In genomic region chr7:16015384-16015783, GRCm38 (mm10) we compare ENCODE assay signal across 21 mouse cellular contexts. TPM values are rescaled to one million over a fixed set of nuclear protein-coding genes. Genes with fewer than 3 reads are reported as not detected.
DNase-seq lines count a peak whose midpoint lies in the region; ATAC-seq and TF ChIP-seq lines count a peak whose summit lies in the region.
"Had no signal": no experiment of that assay in that cellular context is flagged by ENCODE, and none has a peak within 500 bp of the region (broad histone marks: within the 10 kb centered on the region; RNA-seq: fewer than 3 reads in every experiment).

No protein-coding gene starts in this region.

- no peaks in the 10 kb centered on the region for H3K9me3 ChIP-seq in heart, embryonic 15.5 days (replicated peaks)
- H3K9me3 ChIP-seq: embryonic facial prominence, embryonic 13.5 days; forebrain, embryonic 15.5 days; limb, embryonic 10.5 days; liver, embryonic 13.5 days; lung, embryonic 15.5 days had no signal

- ATAC-seq in heart, embryonic 15.5 days (replicated peaks; ENCODE audit: insufficient number of reproducible peaks, insufficient read depth, low FRiP score, low read depth), result no peak
- no peak for ATAC-seq in activated CD4-positive, CD25-positive, alpha-beta regulatory T cell, adult 4 months
- ATAC-seq: forebrain, embryonic 15.5 days had no signal

- TF ChIP-seq CTCF in layer of hippocampus, adult 2 months (conservative IDR thresholded peaks at IDR 0.05), result no peak
- TF ChIP-seq CTCF in bone marrow, adult 2 months (IDR thresholded peaks at IDR 0.05; ENCODE audit: control insufficient read depth, insufficient read depth, low read length), result no peak

- H3K36me3 ChIP-seq in heart, embryonic 15.5 days, result no peaks in the 10 kb centered on the region
- H3K36me3 ChIP-seq: forebrain, embryonic 15.5 days had no signal

- H3K27me3 ChIP-seq in heart, embryonic 15.5 days, result no peaks in the 10 kb centered on the region
- H3K27me3 ChIP-seq: embryonic facial prominence, embryonic 13.5 days; forebrain, embryonic 15.5 days; liver, embryonic 13.5 days; lung, embryonic 15.5 days had no signal

- H3K4me3 ChIP-seq in heart, embryonic 15.5 days, result no peak overlapping the region
- no peak overlapping the region for H3K4me3 ChIP-seq in layer of hippocampus, adult 2 months
- H3K4me3 ChIP-seq in bone marrow, adult 2 months (replicated peaks; ENCODE audit: control insufficient read depth, low read depth, low read length), result no peak overlapping the region
- H3K4me3 ChIP-seq: embryonic facial prominence, embryonic 13.5 days; forebrain, embryonic 15.5 days; left cerebral cortex, adult 2 months; limb, embryonic 10.5 days; liver, embryonic 13.5 days; lung, embryonic 15.5 days had no signal

- peak overlapping the region; percentile 56 for H3K27ac ChIP-seq in heart, embryonic 15.5 days
- H3K27ac ChIP-seq in layer of hippocampus, adult 2 months, result 0 out of 2 replicates have a peak overlapping the region, but pooled peaks have one; percentile 20
- peak overlapping the region; percentile 16 for H3K27ac ChIP-seq in bone marrow, adult 2 months (ENCODE audit: control insufficient read depth, insufficient read depth, low read depth, low read length, poor library complexity)
- H3K27ac ChIP-seq: embryonic facial prominence, embryonic 13.5 days; forebrain, embryonic 15.5 days; hindbrain, embryonic 14.5 days; left cerebral cortex, adult 2 months; limb, embryonic 10.5 days; liver, embryonic 13.5 days; lung, embryonic 15.5 days; stomach, postnatal 0 days had no signal

- TF ChIP-seq POLR2A in bone marrow, adult 2 months (IDR thresholded peaks at IDR 0.05; ENCODE audit: borderline replicate concordance, control insufficient read depth, low read depth, low read length), result no peak

- WGBS in heart, embryonic 15.5 days, result 80% methylated on average over 5 of the region's 5 CpGs
- WGBS in bone marrow, adult 2 months, result 41% methylated on average over 5 of the region's 5 CpGs

- H3K9ac ChIP-seq in heart, embryonic 15.5 days, result no peak overlapping the region
- H3K9ac ChIP-seq: embryonic facial prominence, embryonic 13.5 days; forebrain, embryonic 15.5 days; hindbrain, embryonic 14.5 days; liver, embryonic 13.5 days; lung, embryonic 15.5 days had no signal

- H3K4me2 ChIP-seq in heart, embryonic 15.5 days, result no peak overlapping the region
- H3K4me2 ChIP-seq: embryonic facial prominence, embryonic 13.5 days; forebrain, embryonic 15.5 days; hindbrain, embryonic 14.5 days; liver, embryonic 13.5 days; lung, embryonic 15.5 days had no signal

- peaks cover 48% of the 10 kb centered on the region for H3K4me1 ChIP-seq in heart, embryonic 15.5 days (replicated peaks)
- peaks cover 25% of the 10 kb centered on the region for H3K4me1 ChIP-seq in bone marrow, adult 2 months (ENCODE audit: control insufficient read depth, insufficient read depth, low read length)
- H3K4me1 ChIP-seq: forebrain, embryonic 15.5 days had no signal

- DNase-seq in adrenal gland, postnatal 14 days, result peak; percentile 30
- DNase-seq in adrenal gland, adult 8-10 months, result no peak
- DNase-seq in heart, postnatal 25 days (ENCODE audit: low spot score), result no peak
- DNase-seq in layer of hippocampus, adult 2 months (ENCODE audit: low spot score in 2 of 2), result no peak
- no peak for DNase-seq in layer of hippocampus, postnatal 10 days (ENCODE audit: low spot score in 2 of 2)
- DNase-seq: gastrocnemius, postnatal 36 days; liver, embryonic 13.5 days; lung, postnatal 4 days; right cerebral cortex, postnatal 25 days; thymus, postnatal 14 days had no signal

- intact Hi-C loops in heart, postnatal 25 days (cut with DNase I), result loop anchor here (5.0 kb wide), 1 partner anchor 33 kb away; no protein-coding TSS in a partner anchor

RNA-seq across cellular contexts. Expression of gene Bicra, which starts 32.3 kb away (rescaled TPM):
- 16.1 and 16.7 TPM in 2 replicates for total RNA-seq in adrenal gland, postnatal 14 days (2021)
- 10 to 100 TPM in 3 of 4 experiments, 1 to 10 TPM in 1; 7.2 to 16.9 (median 10.6) TPM for total RNA-seq in adrenal gland, adult 8-10 months (2022)
- 3.5 and 5.7 TPM in 2 replicates for polyA plus RNA-seq in heart, embryonic 15.5 days (2015; fragmentation: Nextera tagmentation; extraction: Ambion mirVana)
- 1 to 10 TPM; 7.1 to 8.3 TPM for total RNA-seq in heart, postnatal 25 days (2021)
- total RNA-seq in layer of hippocampus, adult 2 months (2021), result 10 to 100 TPM; 20.8 to 22.8 TPM
- total RNA-seq in layer of hippocampus, postnatal 10 days (2021), result 10 to 100 TPM; 19.3 to 21.1 TPM
- polyA plus RNA-seq in bone marrow, adult 2 months (2011; ENCODE audit: insufficient read depth, insufficient read length, low replicate concordance, missing spikeins), result 16.7 and 27.9 TPM in 2 replicates
- 1 to 10 TPM; 3.7 TPM for polyA plus RNA-seq in activated CD4-positive, CD25-positive, alpha-beta regulatory T cell, adult 4 months (2017; shearing (Covaris generic))

RNA-seq across cellular contexts. Expression of gene Zfp541, which starts 46.2 kb away (rescaled TPM):
- 0.07 and 0.08 TPM in 2 replicates for total RNA-seq in adrenal gland, postnatal 14 days (2021)
- under 1 TPM in 3 of 4 experiments, not detected in 1; 0.10 to 0.28 (median 0.12) TPM for total RNA-seq in adrenal gland, adult 8-10 months (2022)
- not detected in 2 replicates for polyA plus RNA-seq in heart, embryonic 15.5 days (2015; fragmentation: Nextera tagmentation; extraction: Ambion mirVana)
- total RNA-seq in heart, postnatal 25 days (2021), result not detected
- total RNA-seq in layer of hippocampus, adult 2 months (2021), result 1 to 10 TPM in 1 of 2 experiments, under 1 TPM in 1; 0.59 to 1.1 TPM
- total RNA-seq in layer of hippocampus, postnatal 10 days (2021), result under 1 TPM; 0.40 to 0.43 TPM
- not detected in 2 replicates for polyA plus RNA-seq in bone marrow, adult 2 months (2011; ENCODE audit: insufficient read depth, insufficient read length, low replicate concordance, missing spikeins)
- polyA plus RNA-seq in activated CD4-positive, CD25-positive, alpha-beta regulatory T cell, adult 4 months (2017; shearing (Covaris generic)), result under 1 TPM in 1 of 2 experiments, not detected in 1; 0.11 TPM
- total RNA-seq: gastrocnemius, postnatal 36 days; heart, postnatal 10 days had no signal
- polyA plus RNA-seq: forebrain, embryonic 15.5 days; limb, embryonic 10.5 days; liver, embryonic 13.5 days; lung, embryonic 15.5 days had no signal

RNA-seq across cellular contexts. Expression of gene Ehd2, which starts 48.0 kb away (rescaled TPM):
- total RNA-seq in adrenal gland, postnatal 14 days (2021), result 119 and 121 TPM in 2 replicates
- 10 to 100 TPM; 23.3 to 100.0 (median 41.1) TPM for total RNA-seq in adrenal gland, adult 8-10 months (2022)
- 62.8 TPM in 2 replicates for polyA plus RNA-seq in heart, embryonic 15.5 days (2015; fragmentation: Nextera tagmentation; extraction: Ambion mirVana)
- total RNA-seq in heart, postnatal 25 days (2021), result 100 to 1,000 TPM; 112 to 129 TPM
- total RNA-seq in layer of hippocampus, adult 2 months (2021), result 1 to 10 TPM; 6.7 to 7.3 TPM
- total RNA-seq in layer of hippocampus, postnatal 10 days (2021), result 10 to 100 TPM in 1 of 2 experiments, 1 to 10 TPM in 1; 8.6 to 14.0 TPM
- polyA plus RNA-seq in bone marrow, adult 2 months (2011; ENCODE audit: insufficient read depth, insufficient read length, low replicate concordance, missing spikeins), result 4.9 and 7.8 TPM in 2 replicates
- under 1 TPM; 0.07 to 0.11 TPM for polyA plus RNA-seq in activated CD4-positive, CD25-positive, alpha-beta regulatory T cell, adult 4 months (2017; shearing (Covaris generic))
